Mouse (Mus musculus): ENCODE measurements around the gene Hif3a.

The Hif3a gene

GRCm38 (mm10) chr7:17024814-17025504, 37.3 kb downstream of the Hif3a start:
- no peak for DNase-seq (ENCODE audit: low read depth in 1 of 2, low spot score in 2 of 2)

DNA sequence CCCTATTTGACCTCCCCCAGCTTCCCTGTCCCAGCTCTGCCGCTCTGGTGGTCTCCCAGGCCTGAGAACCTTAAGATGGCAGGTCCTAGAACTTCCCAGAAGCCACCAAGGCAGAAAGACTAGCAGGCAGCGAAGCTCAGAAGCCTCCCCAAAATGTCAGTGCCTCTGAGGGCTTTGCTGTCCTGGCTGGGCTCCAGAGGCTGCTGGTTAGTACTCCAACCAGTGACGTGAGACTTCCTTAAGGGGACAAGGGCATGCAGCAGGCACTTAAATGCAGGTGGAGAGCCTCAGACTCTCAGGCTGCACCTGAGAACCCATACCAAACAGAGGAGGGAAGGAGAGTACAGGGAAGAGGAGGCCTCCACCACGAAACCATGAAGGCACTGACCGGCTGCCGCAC, 38.1 kb downstream of the Hif3a start:
- DNase-seq (ENCODE audit: low read depth in 1 of 2, low spot score in 2 of 2): no peak

DNA sequence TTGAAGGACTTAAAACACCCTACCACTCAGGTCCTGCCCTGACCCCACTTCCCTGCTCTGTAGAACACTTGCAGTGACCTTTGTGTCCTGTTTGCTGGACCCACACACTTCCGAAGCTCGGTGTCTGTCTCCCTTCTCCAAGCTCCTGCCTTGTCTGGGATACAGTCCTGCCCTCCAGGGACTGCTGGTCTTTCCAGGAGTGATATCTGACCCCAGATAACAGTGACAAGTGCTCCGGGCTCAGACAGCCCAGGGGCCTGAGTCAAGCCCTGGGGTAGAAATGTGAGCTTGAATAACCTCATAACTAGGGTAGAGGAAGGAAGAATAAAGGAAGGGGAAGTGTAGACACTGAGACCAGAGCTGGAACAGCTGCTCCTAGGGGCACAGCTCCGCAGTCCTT, 38.5 kb downstream of the Hif3a start:
- no peak for DNase-seq (ENCODE audit: low read depth in 1 of 2, low spot score in 2 of 2)

DNA sequence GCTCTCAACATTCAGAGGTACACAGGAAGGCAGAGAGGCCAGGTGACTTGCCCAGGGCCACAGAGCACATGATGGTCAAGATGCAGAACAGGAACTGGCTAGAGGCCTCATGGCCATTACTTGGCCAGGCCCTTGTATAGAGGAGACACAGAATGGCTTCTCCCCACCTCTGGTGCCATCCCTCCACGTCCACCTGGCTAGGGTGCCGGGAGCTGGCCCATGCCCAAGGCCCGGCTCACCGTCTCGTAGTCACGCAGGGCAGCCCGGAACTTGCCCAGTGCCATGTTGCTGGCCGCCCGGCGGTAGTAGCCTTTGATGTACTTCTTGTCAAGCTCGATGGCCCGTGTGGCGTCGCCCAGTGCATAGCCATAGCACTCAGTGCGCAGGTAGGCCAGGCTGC, 40.1 kb downstream of the Hif3a start:
- DNase-seq (ENCODE audit: low read depth in 1 of 2, low spot score in 2 of 2): no peak

- DNase-seq (ENCODE audit: low read depth in 1 of 2, low spot score in 2 of 2): no peak
These were observed 42.6 kb downstream of the Hif3a start for GRCm38 (mm10) chr7:17019426-17020166.

- no peak for DNase-seq (ENCODE audit: low read depth in 1 of 2, low spot score in 2 of 2)
These were observed 44.3 kb downstream of the Hif3a start for GRCm38 (mm10) chr7:17017921-17018320.

GRCm38 (mm10) chr7:17017036-17017435, 45.2 kb downstream of the Hif3a start:
- no peak for DNase-seq (ENCODE audit: low read depth in 1 of 2, low spot score in 2 of 2)

DNA sequence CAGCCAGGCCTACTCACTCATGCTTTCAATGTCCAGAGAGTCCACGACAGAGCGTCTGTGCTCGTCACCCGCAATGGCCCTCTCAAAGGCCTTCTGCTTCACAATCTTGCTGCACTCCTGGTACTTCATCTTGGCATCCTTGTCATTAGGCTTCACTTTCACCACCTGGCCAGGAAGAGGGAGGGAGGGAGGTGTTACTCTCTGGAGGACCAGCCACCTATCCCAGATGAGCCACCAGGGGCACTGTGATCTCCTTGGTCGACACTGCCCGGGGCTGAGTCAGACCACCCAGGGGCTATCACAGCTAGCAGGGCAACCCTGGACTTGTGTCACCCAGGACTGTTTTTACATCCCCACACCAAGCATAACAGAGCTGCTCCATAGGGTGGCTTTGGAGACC, 46.8 kb downstream of the Hif3a start:
- DNase-seq (ENCODE audit: low read depth in 1 of 2, low spot score in 2 of 2): no peak

- no peak for DNase-seq (ENCODE audit: low read depth in 1 of 2, low spot score in 2 of 2)
These were observed 50.2 kb downstream of the Hif3a start for GRCm38 (mm10) chr7:17011909-17012590.

DNA sequence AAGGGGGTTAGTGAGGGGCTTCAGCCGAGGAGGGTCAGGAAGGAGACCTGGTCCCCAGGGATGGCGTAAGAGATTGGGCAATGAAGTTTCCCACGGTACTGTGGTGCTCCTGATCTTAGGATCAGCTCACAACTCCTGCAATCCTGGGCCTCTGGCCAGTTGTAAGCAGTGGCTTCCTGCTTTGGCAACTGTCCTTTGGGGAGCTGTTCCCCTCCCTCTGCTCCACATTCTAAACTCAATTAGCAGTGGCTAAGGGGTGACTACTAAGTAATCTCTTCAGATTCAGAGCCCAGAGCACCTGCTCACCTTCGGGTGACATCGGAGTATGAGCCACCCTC, 52.2 kb downstream of the Hif3a start:
- no peak for DNase-seq (ENCODE audit: low read depth in 1 of 2, low spot score in 2 of 2)

DNA sequence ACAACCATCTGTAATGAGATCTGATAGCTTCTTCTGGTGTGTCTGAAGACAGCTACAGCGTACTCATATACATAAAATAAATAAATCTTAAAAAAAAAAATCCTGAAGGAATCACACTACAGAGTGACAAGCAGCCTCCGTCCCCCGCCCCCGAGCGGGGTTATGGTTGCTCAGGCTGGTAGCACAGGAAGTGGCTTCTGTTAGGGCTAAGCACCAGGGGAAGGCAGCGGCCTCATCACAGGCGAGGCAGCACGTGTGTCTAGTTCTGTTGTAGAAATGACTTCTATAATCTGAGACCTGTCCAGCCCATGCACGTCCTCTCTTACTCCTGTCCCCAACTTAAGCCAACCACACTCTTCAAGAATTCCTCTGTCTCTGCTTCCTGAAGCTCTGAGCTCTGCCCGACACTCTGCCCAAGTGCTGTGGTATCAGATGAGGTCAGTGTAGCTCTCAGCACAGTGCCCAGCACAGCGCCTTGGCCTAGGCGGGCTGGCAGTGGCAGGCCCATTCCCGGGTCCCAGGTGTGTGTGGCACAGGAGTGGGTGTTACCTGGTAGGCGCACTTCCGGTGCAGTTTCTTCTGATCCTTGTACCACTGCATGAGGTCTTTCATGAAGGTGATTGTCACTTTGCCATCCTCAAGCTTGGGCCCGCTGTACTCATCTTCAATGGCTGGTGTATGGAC, 52.8 kb downstream of the Hif3a start:
- no peak for DNase-seq (ENCODE audit: low read depth in 1 of 2, low spot score in 2 of 2)

DNA sequence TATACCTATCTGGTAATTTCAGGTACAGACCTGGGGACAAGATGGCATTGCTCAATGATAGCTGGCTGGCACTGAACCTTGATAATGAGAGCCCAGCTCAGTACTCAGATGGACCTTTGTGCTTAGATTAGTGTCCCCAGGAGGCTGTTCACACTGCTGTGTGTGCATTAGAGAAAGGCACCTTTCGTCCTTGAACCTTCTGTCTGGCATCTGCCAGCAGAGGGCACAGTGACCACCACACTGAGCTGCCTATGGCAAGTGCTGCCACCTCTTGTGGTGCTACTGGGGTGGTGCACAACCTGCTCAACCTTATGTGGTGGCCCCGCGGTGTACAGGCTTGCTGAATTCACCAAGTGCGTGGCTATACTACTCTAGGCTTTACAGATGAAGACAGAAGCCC, 54.9 kb downstream of the Hif3a start:
- no peak for DNase-seq (ENCODE audit: low read depth in 1 of 2, low spot score in 2 of 2)

DNA sequence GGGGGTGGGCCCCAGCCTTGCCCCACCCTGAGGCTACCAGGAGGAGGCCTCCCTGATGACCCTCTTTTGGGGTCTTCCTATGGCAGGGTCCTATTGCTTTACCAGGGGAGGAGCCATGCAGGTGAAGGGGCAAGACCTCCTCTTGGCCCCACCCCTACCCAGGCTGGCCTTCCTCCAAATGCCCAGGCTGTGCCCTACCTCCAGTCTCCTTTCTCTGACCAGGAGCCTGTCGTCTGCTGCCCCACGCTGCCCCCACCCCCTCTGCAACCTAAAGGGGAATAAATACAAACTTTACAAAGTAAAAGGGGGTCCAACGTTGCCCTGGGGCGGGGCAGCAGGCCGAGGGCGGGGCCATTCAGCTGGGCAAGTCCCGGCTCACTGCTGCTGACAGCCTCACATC, 57.5 kb downstream of the Hif3a start:
- no peak for DNase-seq (ENCODE audit: low read depth in 1 of 2, low spot score in 2 of 2)

- no peak for DNase-seq (ENCODE audit: low read depth in 1 of 2, low spot score in 2 of 2)
These were observed 58.8 kb downstream of the Hif3a start for GRCm38 (mm10) chr7:17003230-17003960.

DNA sequence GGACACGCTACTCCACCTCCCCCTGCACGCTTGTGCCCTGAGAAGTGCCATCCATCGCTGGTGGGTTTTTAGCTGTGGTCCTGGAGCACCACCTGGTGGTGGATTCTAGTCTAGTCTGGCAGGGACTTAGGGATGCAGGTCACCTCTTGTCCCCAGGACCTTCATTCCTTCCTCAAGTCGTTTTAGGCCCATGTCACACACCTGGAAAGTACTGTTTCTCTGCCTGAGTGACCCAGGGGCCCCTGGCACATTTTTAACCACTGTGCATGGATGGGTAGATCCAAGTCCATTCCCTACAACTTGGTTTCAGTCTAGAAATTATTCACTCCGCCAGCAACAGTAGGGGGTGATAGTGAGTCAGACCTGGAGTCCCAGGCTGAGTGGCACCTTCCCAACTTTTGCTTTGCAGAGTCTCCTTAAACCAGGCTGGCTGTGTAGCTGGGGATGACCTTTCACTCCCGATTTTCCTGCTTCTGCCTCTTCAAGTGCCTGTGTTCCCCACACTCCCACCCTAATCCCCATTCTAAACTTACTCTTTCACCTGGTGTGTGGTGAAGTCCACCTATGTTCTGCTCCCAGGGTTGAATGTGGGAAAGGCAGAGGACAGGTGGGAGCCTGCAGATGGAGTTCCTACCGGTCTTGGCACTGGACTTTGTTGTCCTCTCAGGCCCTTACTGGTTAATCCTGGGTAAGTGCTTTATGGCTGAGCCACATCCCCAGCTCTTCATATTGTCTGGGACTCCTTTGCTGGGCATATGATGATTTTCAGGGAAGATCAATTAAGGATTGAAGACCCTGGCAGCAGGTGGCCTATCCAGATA, 59.6 kb downstream of the Hif3a start:
- peak in 1 of 2 experiments; percentile 40 for DNase-seq (ENCODE audit: low read depth in 1 of 2, low spot score in 2 of 2)

- peak; percentile 45 to 76 for DNase-seq (ENCODE audit: low read depth in 1 of 2, low spot score in 2 of 2)
These were observed 62.6 kb downstream of the Hif3a start for GRCm38 (mm10) chr7:16999650-17000049.

- DNase-seq (ENCODE audit: low read depth in 1 of 2, low spot score in 2 of 2): no peak
These were observed 63.0 kb downstream of the Hif3a start for GRCm38 (mm10) chr7:16999233-16999632.

DNA sequence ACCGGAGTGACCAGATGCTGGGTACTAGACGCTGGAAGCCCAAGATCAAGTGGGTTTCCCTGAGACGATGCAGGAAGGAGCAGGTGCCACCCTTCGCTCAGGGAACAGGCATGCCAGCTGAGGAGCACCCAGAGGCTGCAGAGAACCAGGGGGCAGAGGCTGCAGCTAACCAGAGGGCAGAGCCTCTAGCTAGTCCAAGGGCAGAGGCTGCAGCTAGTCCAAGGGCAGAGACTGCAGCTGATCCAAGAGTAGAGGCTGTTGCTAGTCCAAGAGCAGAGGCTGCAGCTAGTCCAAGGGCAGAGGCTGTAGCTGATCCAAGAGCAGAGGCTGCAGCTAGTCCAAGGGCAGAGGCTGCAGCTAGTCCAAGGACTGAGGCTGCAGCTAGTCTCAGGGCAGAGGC, 66.9 kb downstream of the Hif3a start:
- DNase-seq (ENCODE audit: low read depth in 1 of 2, low spot score in 2 of 2): no peak

GRCm38 (mm10) chr7:16994400-16994799, 67.8 kb downstream of the Hif3a start:
- DNase-seq (ENCODE audit: low read depth in 1 of 2, low spot score in 2 of 2): no peak

Data from monocyte, adult 2 months (primary cell).